Mouse (Mus musculus) liver, postnatal 0 days (tissue): ENCODE measurements around the gene C8a. TPM values are rescaled to one million over a fixed set of nuclear protein-coding genes. Genes with fewer than 3 reads are reported as not detected.

ENCODE experiments used
- ATAC-seq: fragments of 200-750 bp; cut with Nextera tagmentation; 2 replicates; pipeline ENCODE4 v1.8.0; 2017; ENCODE audit warnings: mild to moderate bottlenecking, moderate library complexity
- DNase-seq: peaks from one replicate; pipeline ENCODE4 v3.0.0-alpha.2; 2016
- H3K27ac ChIP-seq: fragments of 300-500 bp; sonication (generic); 2 replicates; pipeline ENCODE4 v1.5.1; 2014; ENCODE audit warnings: antibody characterized with exemption, moderate library complexity, mild to moderate bottlenecking, low read depth
- H3K27me3 ChIP-seq: fragments of 300-500 bp; sonication (generic); 2 replicates; pipeline ENCODE4 v1.6.1; 2014; ENCODE audit warnings: low read length, control low read depth, mixed read lengths; ENCODE audit not compliant: insufficient read depth
- H3K36me3 ChIP-seq: fragments of 300-500 bp; sonication (generic); replicated peaks from 2 replicates; pipeline ENCODE4 v1.6.1; 2014; ENCODE audit warnings: mild to moderate bottlenecking, control low read depth, low read length, moderate library complexity, mixed read lengths; ENCODE audit not compliant: insufficient read depth
- H3K4me1 ChIP-seq: fragments of 300-500 bp; sonication (generic); 2 replicates; pipeline ENCODE4 v1.6.1; 2014; ENCODE audit warnings: antibody characterized with exemption, mild to moderate bottlenecking, control low read depth; ENCODE audit not compliant: insufficient read depth
- H3K4me2 ChIP-seq: fragments of 300-500 bp; sonication (generic); 2 replicates; pipeline ENCODE4 v1.6.1; 2014; ENCODE audit warnings: low read depth, mild to moderate bottlenecking, low read length, moderate library complexity, mixed read lengths
- H3K4me3 ChIP-seq: fragments of 300-500 bp; sonication (generic); 2 replicates; pipeline ENCODE4 v1.5.1; 2014; ENCODE audit warnings: low read depth, low read length
- H3K9ac ChIP-seq: fragments of 300-500 bp; sonication (generic); replicated peaks from 2 replicates; pipeline ENCODE4 v1.6.1; 2014; ENCODE audit warnings: mild to moderate bottlenecking, moderate library complexity
- H3K9me3 ChIP-seq: fragments of 300-500 bp; sonication (generic); 2 replicates; pipeline ENCODE4 v1.6.1; 2016; ENCODE audit warnings: mild to moderate bottlenecking, control low read depth, low read length, mixed read lengths
- CTCF ChIP-seq: sonication (generic); IDR thresholded peaks from 2 replicates; pipeline ENCODE4 v1.5.1; 2016; ENCODE audit warnings: antibody characterized with exemption, low read depth
- EP300 ChIP-seq: IDR thresholded peaks from 2 replicates; pipeline ENCODE4 v1.6.1; 2016; ENCODE audit warnings: antibody characterized with exemption, low read depth, mild to moderate bottlenecking
- WGBS: fragments of 180-500 bp; shearing (Covaris S2); extraction: QIAGEN DNeasy Blood & Tissue Kit; methylation state at CpG from one replicate; pipeline ENCODE4 v1.1.7; 2014; ENCODE audit not compliant: insufficient replicate concordance; 5-methylcytosine and 5-hydroxymethylcytosine counted together
- polyA plus RNA-seq: library from polyadenylated mRNA; unstranded; fragments of >200 nt; fragmentation: Nextera tagmentation; extraction: Ambion mirVana; gene quantifications from 2 replicates; pipeline ENCODE4 v1.2.1, GENCODE M21; 2015

The C8a gene
- polyA plus RNA-seq, 1 experiment from 2014 or later = 33.1 TPM

DNA sequence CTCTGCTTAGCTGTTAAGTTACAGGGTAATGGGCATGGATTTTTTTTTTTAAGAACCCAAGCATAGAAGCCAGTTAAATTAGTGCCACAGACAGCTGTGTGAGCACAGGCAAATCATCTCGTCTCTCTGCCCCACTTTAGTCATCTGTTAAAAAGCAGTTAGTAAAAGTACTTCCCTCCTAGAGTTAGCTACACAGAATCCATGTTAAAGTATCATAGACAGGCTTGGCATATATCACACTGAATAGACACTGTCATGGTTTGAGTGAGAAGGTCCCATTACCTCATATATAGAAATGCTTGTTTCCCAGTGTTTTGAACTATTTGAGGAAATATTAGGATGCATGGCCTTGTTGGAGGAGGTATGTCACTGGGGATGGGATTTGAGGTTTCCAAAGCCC lies 19.2 kb downstream of the C8a start, which contains the start of gene Gm17662:
Gene Gm17662, plus strand, starts transcription at position 301 of the 400 bp plus-strand sequence.
- no peak within 1 kb of the TSS for H3K9ac ChIP-seq
- H3K4me1 ChIP-seq = no peaks in the 10 kb centered on the region
- no peak for ATAC-seq
- 0 out of 2 replicates have a peak, but pooled peaks cover 5% of the 10 kb centered on the region for H3K36me3 ChIP-seq
- H3K4me3 ChIP-seq = no peak within 1 kb of the TSS
- no peak within 1 kb of the TSS for H3K4me2 ChIP-seq
- no peak for TF ChIP-seq EP300
- no peak for TF ChIP-seq CTCF
- H3K27ac ChIP-seq = no peak within 1 kb of the TSS
- H3K9me3 ChIP-seq = no peaks in the 10 kb centered on the region
- no peaks in the 10 kb centered on the region for H3K27me3 ChIP-seq
- 63% methylated on average over 1 of the region's 1 CpGs for WGBS
- no peak for DNase-seq

- DNase-seq (no peak), ATAC-seq (no peak)
- H3K27ac ChIP-seq = no peak overlapping the region
- no peaks in the 10 kb centered on the region for H3K27me3 ChIP-seq
- H3K4me1 ChIP-seq = no peaks in the 10 kb centered on the region
- TF ChIP-seq EP300 (no peak), CTCF (no peak)
- H3K9me3 ChIP-seq = no peaks in the 10 kb centered on the region
- no peak overlapping the region for H3K4me2 ChIP-seq
- H3K4me3 ChIP-seq = no peak overlapping the region
- 73% methylated on average over 2 of the region's 2 CpGs for whole genome bisulfite sequencing
- 0 out of 2 replicates have a peak, but pooled peaks cover 5% of the 10 kb centered on the region for H3K36me3 ChIP-seq
- no peak overlapping the region for H3K9ac ChIP-seq
Measured at GRCm38 (mm10) chr4:104855216-104855615, 21.0 kb downstream of the C8a start.

GRCm38 (mm10) chr4:104843546-104843945 lies 32.7 kb downstream of the C8a start:
- TF ChIP-seq CTCF (no peak), EP300 (no peak)
- Histone ChIP-seq H3K9ac (no peak overlapping the region), H3K4me2 (no peak overlapping the region), H3K9me3 (no peaks in the 10 kb centered on the region), H3K27me3 (no peaks in the 10 kb centered on the region), H3K4me1 (peaks cover 2% of the 10 kb centered on the region), H3K4me3 (no peak overlapping the region), H3K36me3 (no peaks in the 10 kb centered on the region), H3K27ac (no peak overlapping the region)
- ATAC-seq (no peak), DNase-seq (no peak)
- 63% methylated on average over 4 of the region's 4 CpGs for WGBS

- Histone ChIP-seq H3K36me3 (no peaks in the 10 kb centered on the region), H3K4me1 (peaks cover 2% of the 10 kb centered on the region), H3K27ac (peak overlapping the region; percentile 64; the same call in 1 of the 2 replicates), H3K27me3 (no peaks in the 10 kb centered on the region), H3K4me3 (no peak overlapping the region), H3K9ac (no peak overlapping the region), H3K4me2 (no peak overlapping the region), H3K9me3 (no peaks in the 10 kb centered on the region)
- ATAC-seq (no peak), DNase-seq (no peak)
- WGBS = 56% methylated on average over 5 of the region's 5 CpGs
- no peak for TF ChIP-seq EP300
- no peak for TF ChIP-seq CTCF
Measured at GRCm38 (mm10) chr4:104842204-104842603, 34.0 kb downstream of the C8a start.

DNA sequence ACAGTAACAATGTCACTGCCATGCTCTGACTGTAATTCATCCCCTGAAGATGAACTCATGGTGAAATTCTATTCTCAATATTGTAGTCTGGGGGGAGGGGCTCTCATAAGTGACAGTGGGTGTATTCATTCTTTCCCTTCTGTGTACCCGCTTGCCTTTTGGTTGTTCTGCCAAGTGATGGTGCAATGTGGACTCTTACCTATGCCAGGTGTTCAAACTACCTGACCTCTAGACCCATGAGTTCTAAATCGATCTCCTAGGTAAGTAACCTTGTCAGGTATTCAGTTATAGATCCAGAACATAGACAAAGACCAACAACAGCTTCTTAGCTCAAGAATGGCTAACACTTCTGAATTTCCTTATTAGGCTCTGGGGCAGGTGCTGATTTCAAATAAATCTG lies 37.9 kb downstream of the C8a start:
- Histone ChIP-seq H3K4me1 (peaks cover 2% of the 10 kb centered on the region), H3K27me3 (no peaks in the 10 kb centered on the region), H3K9ac (no peak overlapping the region), H3K4me3 (no peak overlapping the region), H3K4me2 (no peak overlapping the region), H3K27ac (peak overlapping the region; percentile 86), H3K36me3 (no peaks in the 10 kb centered on the region; the same call in 1 of the 2 replicates), H3K9me3 (no peaks in the 10 kb centered on the region)
- 45% methylated on average over 2 of the region's 2 CpGs for WGBS
- peak; percentile 91 for TF ChIP-seq EP300
- TF ChIP-seq CTCF = no peak
- DNase-seq (peak; percentile 67), ATAC-seq (peak; percentile 92)

DNA sequence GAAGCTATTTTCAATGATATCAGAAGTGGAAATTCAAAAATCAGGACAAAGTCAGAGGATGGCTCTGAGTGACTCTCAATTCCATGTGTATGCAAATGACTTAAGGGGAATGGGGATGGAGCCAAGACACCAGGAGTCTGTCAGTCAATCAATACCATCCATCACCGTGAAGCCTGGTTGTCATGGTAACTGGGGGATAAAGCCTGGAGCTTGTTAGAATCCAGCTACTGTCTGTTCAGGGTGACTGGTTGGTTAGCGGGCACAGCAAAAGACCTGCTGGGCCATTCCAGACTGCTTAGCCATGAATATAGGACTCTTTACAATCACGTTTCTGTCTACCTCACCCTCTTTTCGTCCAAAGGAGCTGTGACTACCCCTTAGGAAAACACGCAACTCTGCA lies 41.1 kb downstream of the C8a start:
- no peak overlapping the region for H3K4me2 ChIP-seq
- H3K4me3 ChIP-seq = no peak overlapping the region

More for the DNA sequence above, 41.1 kb downstream of the C8a start:
- ATAC-seq (no peak), DNase-seq (no peak)
- no peaks in the 10 kb centered on the region for H3K9me3 ChIP-seq
- TF ChIP-seq EP300 (no peak), CTCF (no peak)
- H3K9ac ChIP-seq = no peak overlapping the region
- H3K4me1 ChIP-seq = no peaks in the 10 kb centered on the region
- WGBS = 63% methylated on average over 5 of the region's 5 CpGs
- H3K36me3 ChIP-seq = peaks cover 2% of the 10 kb centered on the region; the same call in 1 of the 2 replicates
- H3K27ac ChIP-seq = no peak overlapping the region
- no peaks in the 10 kb centered on the region for H3K27me3 ChIP-seq
